8 mouse cellular contexts compared by ENCODE assay signal in genomic region chr10:17946799-17947174, GRCm38 (mm10). TPM values are rescaled to one million over a fixed set of nuclear protein-coding genes. Genes with fewer than 3 reads are reported as not detected.
DNase-seq lines count a peak whose midpoint lies in the region; ATAC-seq and TF ChIP-seq lines count a peak whose summit lies in the region.
"Not testable (repeated sequence)": the region's sequence is repeated elsewhere in the genome, so short reads cannot be mapped to it uniquely, and the experiment has no call there.

No protein-coding gene starts in this region.

- H3K9ac ChIP-seq in forebrain, postnatal 0 days = peak overlapping the region; percentile 88
- peak overlapping the region; percentile 92 for H3K9ac ChIP-seq in hindbrain, embryonic 13.5 days
- H3K9ac ChIP-seq in kidney, postnatal 0 days (ENCODE audit: low read depth, low read length) = peak overlapping the region; percentile 97
- peak overlapping the region; percentile 91 for H3K9ac ChIP-seq in liver, embryonic 16.5 days (ENCODE audit: low read depth, low read length)
- H3K9ac ChIP-seq in midbrain, embryonic 14.5 days (replicated peaks; ENCODE audit: low read length) = peak overlapping the region; percentile 90

- peak overlapping the region; percentile 86 for H3K27ac ChIP-seq in embryonic facial prominence, embryonic 10.5 days (replicated peaks)
- H3K27ac ChIP-seq in forebrain, postnatal 0 days (ENCODE audit: low read depth, low read length) = peak overlapping the region; percentile 92
- H3K27ac ChIP-seq in hindbrain, embryonic 13.5 days = peak overlapping the region; percentile 93
- H3K27ac ChIP-seq in kidney, postnatal 0 days = peak overlapping the region; percentile 96
- H3K27ac ChIP-seq in liver, embryonic 16.5 days (ENCODE audit: low read length) = peak overlapping the region; percentile 85
- peak overlapping the region; percentile 92 for H3K27ac ChIP-seq in midbrain, embryonic 14.5 days (replicated peaks; ENCODE audit: low read depth, low read length)

- ATAC-seq in forebrain, postnatal 0 days; hindbrain, embryonic 13.5 days (ENCODE audit: low FRiP score); kidney, postnatal 0 days (replicated peaks; ENCODE audit: low FRiP score, low read depth); liver, embryonic 16.5 days (ENCODE audit: low read depth); midbrain, embryonic 14.5 days (ENCODE audit: low FRiP score, low TSS enrichment): not testable (repeated sequence)

- not testable (repeated sequence) for H3K27me3 ChIP-seq in embryonic facial prominence, embryonic 10.5 days (replicated peaks; ENCODE audit: low read depth, poor library complexity, severe bottlenecking); forebrain, postnatal 0 days (ENCODE audit: insufficient read depth, low read length); hindbrain, embryonic 13.5 days; kidney, postnatal 0 days (ENCODE audit: insufficient read depth, low read length); liver, embryonic 16.5 days (ENCODE audit: control insufficient read depth, insufficient read depth, low read depth, low read length); midbrain, embryonic 14.5 days (ENCODE audit: control insufficient read depth, insufficient read depth, low read length); splenic B cell, adult 2 months (ENCODE audit: control insufficient read depth, insufficient read depth, low read length, poor library complexity, severe bottlenecking)

- not testable (repeated sequence) for H3K4me1 ChIP-seq in embryonic facial prominence, embryonic 10.5 days; forebrain, postnatal 0 days (ENCODE audit: insufficient read depth); kidney, postnatal 0 days (replicated peaks; ENCODE audit: insufficient read depth, low read length)
- peaks cover 15% of the 10 kb centered on the region for H3K4me1 ChIP-seq in hindbrain, embryonic 13.5 days (replicated peaks)
- H3K4me1 ChIP-seq in liver, embryonic 16.5 days (ENCODE audit: control insufficient read depth, low read depth, low read length) = peaks cover 15% of the 10 kb centered on the region
- peaks cover 16% of the 10 kb centered on the region for H3K4me1 ChIP-seq in midbrain, embryonic 14.5 days (ENCODE audit: control insufficient read depth, insufficient read depth, low read length)

- H3K36me3 ChIP-seq in embryonic facial prominence, embryonic 10.5 days (replicated peaks); forebrain, postnatal 0 days (ENCODE audit: insufficient read depth); hindbrain, embryonic 13.5 days; kidney, postnatal 0 days (ENCODE audit: insufficient read depth, low read length); liver, embryonic 16.5 days (ENCODE audit: control insufficient read depth, insufficient read depth); midbrain, embryonic 14.5 days (ENCODE audit: control insufficient read depth, insufficient read depth, low read length); splenic B cell, adult 2 months (ENCODE audit: control insufficient read depth, insufficient read depth, low read length, poor library complexity, severe bottlenecking): not testable (repeated sequence)

- H3K4me3 ChIP-seq in embryonic facial prominence, embryonic 10.5 days = peak overlapping the region; percentile 73
- peak overlapping the region; percentile 92 for H3K4me3 ChIP-seq in forebrain, postnatal 0 days (ENCODE audit: low read depth, low read length)
- peak overlapping the region; percentile 86 for H3K4me3 ChIP-seq in hindbrain, embryonic 13.5 days
- H3K4me3 ChIP-seq in kidney, postnatal 0 days (replicated peaks; ENCODE audit: low read depth, low read length) = peak overlapping the region; percentile 93
- peak overlapping the region; percentile 87 for H3K4me3 ChIP-seq in liver, embryonic 16.5 days (ENCODE audit: low read depth, low read length)
- peak overlapping the region; percentile 80 for H3K4me3 ChIP-seq in midbrain, embryonic 14.5 days (replicated peaks; ENCODE audit: low read depth, low read length)

- DNase-seq in CD8-positive naive resting alpha-beta T cell, adult 2 months (ENCODE audit: low read depth in 2 of 2, low spot score in 2 of 2) = peak; percentile 5 to 32
- not testable (repeated sequence) for DNase-seq in embryonic facial prominence, embryonic 10.5 days (ENCODE audit: low spot score); forebrain, postnatal 0 days; kidney, postnatal 0 days (ENCODE audit: low spot score)
- DNase-seq in midbrain, embryonic 14.5 days = peak; percentile 12
- peak; percentile 59 for DNase-seq in splenic B cell, adult 2 months (ENCODE audit: low read depth, low spot score)

- WGBS in embryonic facial prominence, embryonic 10.5 days = under 1% methylated on average over 4 of the region's 4 CpGs
- WGBS in forebrain, postnatal 0 days = 5% methylated on average over 4 of the region's 4 CpGs
- 7% methylated on average over 4 of the region's 4 CpGs for WGBS in hindbrain, embryonic 13.5 days
- WGBS in kidney, postnatal 0 days = 1% methylated on average over 4 of the region's 4 CpGs
- WGBS in liver, embryonic 16.5 days (ENCODE audit: insufficient replicate concordance) = 0% methylated on average over 4 of the region's 4 CpGs
- WGBS in midbrain, embryonic 14.5 days = 0% methylated on average over 4 of the region's 4 CpGs

- TF ChIP-seq CTCF in forebrain, postnatal 0 days (IDR thresholded peaks at IDR 0.05; ENCODE audit: low read depth); kidney, postnatal 0 days (IDR thresholded peaks at IDR 0.05; ENCODE audit: low read depth): not testable (repeated sequence)

- not testable (repeated sequence) for H3K9me3 ChIP-seq in embryonic facial prominence, embryonic 10.5 days; forebrain, postnatal 0 days (ENCODE audit: low read length); hindbrain, embryonic 13.5 days; kidney, postnatal 0 days (replicated peaks; ENCODE audit: low read length); liver, embryonic 16.5 days (replicated peaks; ENCODE audit: control insufficient read depth, low read length); midbrain, embryonic 14.5 days (ENCODE audit: control insufficient read depth, low read length)

- H3K4me2 ChIP-seq in forebrain, postnatal 0 days (ENCODE audit: low read depth) = peak overlapping the region; percentile 55
- H3K4me2 ChIP-seq in hindbrain, embryonic 13.5 days = peak overlapping the region; percentile 64
- peak overlapping the region; percentile 72 for H3K4me2 ChIP-seq in kidney, postnatal 0 days (ENCODE audit: low read length)
- peak overlapping the region; percentile 78 for H3K4me2 ChIP-seq in liver, embryonic 16.5 days (ENCODE audit: low read depth, low read length)
- H3K4me2 ChIP-seq in midbrain, embryonic 14.5 days (ENCODE audit: low read length) = peak overlapping the region; percentile 64

RNA-seq across cellular contexts. Expression of gene Heca, which starts 1.1 kb away (rescaled TPM):
- polyA plus RNA-seq in embryonic facial prominence, embryonic 10.5 days (2016; fragmentation: Nextera tagmentation; extraction: Ambion mirVana) = 2.7 and 3.5 TPM in 2 replicates
- 41.2 and 43.5 TPM in 2 replicates for total RNA-seq in forebrain, postnatal 0 days (2014; rRNA removed)
- 4.2 and 4.7 TPM in 2 replicates for polyA plus RNA-seq in forebrain, postnatal 0 days (2015; fragmentation: Nextera tagmentation; extraction: Ambion mirVana)
- polyA plus RNA-seq in hindbrain, embryonic 13.5 days (2015; fragmentation: Nextera tagmentation; extraction: Ambion mirVana) = 4.8 and 5.4 TPM in 2 replicates
- 4.2 and 5.0 TPM in 2 replicates for polyA plus RNA-seq in kidney, postnatal 0 days (2015; fragmentation: Nextera tagmentation; extraction: Ambion mirVana)
- polyA plus RNA-seq in liver, embryonic 16.5 days (2015; fragmentation: Nextera tagmentation; extraction: Ambion mirVana) = 2.0 and 2.7 TPM in 2 replicates
- 7.3 and 8.9 TPM in 2 replicates for polyA plus RNA-seq in midbrain, embryonic 14.5 days (2014; fragmentation: Nextera tagmentation; extraction: Ambion mirVana)
